Mouse (Mus musculus): Measurements from ENCODE around the gene Nfe2l3.
"Not testable (repeated sequence)": the region's sequence is repeated elsewhere in the genome, so short reads cannot be mapped to it uniquely, and the experiment has no call there.

The Nfe2l3 gene

DNA sequence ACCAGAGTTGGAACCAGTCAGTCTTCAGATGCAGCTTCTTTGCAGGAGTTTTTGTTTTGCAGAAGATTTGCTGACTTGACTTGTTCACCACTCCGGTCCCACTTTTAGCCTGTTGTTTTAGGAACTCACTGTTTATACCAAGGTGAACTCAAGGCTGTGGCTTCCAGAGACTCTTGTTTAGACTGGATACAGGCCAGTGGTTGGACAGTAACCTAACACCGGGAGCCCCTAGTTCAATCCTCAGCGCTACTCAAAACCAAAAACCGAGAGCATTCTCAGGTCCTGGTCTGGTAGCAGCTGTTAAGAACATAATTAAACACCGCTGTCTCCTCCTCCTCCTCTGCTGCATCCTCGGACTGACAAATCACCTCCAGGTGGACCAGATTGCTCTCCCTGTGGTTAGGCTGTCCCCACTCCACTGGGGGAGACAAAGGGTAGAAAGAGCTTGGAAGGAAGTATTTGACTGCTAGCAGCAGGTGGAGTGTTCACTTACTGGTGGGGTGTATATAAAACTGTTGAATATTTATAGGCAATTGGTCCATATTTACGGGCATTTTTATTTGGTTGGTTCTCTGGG lies 20.5 kb downstream of the Nfe2l3 start:
- no peak for DNase-seq

DNA sequence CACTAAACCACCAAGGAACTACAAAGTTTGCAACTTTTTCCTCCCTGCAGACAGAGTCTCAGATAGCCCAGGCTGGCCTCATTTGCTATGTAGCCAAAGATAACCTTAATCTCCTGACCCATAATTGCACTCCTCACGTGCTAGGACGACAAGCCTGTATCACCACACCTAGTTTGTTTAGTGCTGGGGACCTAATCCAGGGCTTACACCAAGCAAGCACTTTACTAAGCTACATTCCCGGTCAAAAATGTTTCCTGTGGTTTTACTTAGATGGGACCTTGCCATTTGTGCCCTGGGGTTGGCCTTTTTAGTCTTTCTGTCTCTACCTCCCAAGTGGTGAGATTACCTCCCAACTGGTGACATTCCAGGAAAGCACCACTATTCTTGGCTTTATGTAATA lies 22.5 kb downstream of the Nfe2l3 start:
- no peak for DNase-seq

DNA sequence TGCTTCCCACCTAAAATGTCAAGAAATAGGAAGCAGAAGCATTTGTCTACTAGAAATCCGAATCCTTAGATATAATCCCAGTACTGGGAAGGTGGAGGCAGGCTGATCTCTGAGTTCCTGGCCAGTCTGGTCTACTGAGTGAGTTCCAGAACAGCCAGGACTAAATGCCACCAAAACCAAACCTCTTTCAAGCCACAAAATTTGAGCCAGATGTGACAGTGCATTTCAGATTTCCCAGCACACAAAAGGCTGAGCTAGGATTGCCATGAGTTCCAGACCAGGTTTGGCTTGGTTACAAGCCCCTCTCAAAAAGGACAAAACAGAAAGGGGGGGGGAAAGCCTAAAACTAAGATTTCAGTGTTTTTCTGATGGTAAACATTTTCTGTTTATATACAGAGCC lies 23.7 kb downstream of the Nfe2l3 start:
- DNase-seq, result no peak

DNA sequence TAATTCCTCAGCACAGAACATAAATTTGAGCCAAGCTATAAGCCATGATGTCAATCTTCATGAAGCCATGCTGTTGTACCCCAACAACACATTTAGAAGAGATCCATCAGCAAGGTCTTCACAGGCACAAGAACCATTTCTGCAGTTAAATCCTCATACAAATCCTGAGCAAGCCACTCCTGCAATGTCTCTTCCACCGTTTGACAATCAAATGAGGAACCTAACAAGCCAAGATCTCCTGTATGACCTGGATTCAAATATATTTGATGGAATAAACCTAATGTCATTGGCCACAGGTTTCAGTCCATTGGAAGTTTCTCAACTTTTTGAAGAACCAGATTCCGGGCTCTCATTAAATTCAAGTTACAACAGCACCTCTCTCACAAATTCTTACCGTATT lies 24.8 kb downstream of the Nfe2l3 start:
- DNase-seq, result no peak

DNA sequence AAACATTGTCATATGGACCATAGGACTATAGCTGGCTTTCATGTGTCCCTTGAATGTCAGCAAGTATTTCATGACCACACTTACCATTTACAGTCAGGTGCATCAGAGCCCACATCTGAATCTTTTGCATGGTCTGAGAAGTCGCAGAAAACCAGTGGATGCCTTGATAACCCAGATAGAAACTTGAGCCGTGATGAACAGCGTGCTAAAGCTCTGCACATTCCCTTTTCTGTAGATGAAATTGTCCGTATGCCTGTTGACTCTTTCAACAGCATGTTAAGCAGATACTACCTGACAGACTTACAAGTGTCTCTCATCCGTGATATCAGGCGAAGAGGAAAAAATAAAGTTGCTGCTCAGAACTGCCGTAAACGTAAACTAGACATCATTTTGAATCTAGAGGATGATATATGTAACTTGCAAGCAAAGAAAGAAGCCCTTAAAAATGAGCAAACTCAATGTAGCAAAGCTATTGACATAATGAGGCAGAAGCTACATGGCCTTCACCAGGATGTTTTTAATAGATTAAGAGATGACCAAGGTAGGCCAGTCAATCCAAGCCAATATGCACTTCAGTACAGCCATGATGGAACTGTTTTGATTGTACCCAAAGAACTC lies 25.4 kb downstream of the Nfe2l3 start:
- no peak for DNase-seq

DNA sequence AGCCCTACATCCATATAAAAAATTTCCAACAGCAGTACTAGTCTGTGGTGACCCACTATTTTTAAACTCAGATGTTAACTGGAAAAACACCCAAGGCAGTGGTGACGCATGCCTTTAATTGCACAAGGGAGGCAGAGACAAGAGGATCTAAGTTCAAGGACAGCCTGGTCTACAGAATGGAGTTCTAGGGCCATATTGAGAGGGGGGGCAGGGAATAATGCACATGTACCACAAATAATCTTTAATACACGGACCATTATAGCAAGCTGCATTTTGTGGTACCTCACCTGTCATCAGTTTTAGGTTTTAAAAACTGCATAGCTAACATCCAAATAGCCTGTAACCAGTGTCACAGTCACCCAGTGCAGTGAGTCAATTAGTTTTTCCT lies 26.4 kb downstream of the Nfe2l3 start:
- DNase-seq, result no peak

DNA sequence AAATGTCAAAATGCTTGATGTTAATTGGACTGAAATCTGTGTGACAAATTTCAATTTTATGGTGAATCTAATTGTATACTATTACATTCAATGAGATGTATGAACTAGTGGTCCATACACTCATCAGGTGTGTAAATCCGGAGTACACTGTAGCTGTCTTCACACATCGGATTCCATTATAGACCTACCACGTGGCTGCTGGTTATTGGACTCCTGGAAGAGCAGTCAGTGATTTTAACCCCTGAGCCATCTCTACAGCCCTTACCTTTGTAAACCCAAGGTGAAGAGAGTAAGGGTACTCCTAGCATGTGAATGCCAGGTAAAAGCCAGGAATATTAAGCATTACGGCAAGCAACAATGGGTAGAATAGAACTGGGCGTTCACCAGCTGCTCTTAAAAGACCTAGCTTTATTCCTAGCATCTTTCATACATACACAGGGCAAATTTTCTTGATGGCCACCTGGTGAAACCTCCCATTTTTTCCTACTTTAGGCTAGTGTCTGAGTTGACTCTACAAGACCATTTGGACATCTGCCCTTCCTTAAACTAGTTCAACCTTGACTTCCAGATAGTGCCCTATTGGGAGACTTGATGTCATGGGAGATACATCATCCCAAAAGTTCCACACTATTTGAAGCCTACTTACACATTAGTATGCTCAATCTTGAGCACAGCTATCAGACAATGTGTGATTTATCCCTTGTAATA lies 27.0 kb downstream of the Nfe2l3 start:
- no peak for DNase-seq

DNA sequence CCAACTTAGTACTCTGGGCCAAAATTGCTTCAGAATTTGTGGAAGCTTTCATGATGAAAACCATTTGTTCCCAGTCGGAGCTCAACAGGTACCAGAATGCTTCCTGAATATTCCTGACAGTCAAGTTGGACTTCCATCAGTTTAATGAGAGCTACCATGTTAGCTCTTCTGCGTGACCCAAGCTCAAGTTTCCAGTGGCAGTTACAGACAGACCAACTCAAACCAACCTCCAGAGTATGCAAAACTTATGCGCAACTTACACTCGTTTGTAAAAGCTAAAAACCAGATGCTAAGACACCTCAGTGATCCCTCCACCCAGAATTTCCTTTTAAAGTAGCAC lies 27.5 kb downstream of the Nfe2l3 start:
- no peak for DNase-seq

DNA sequence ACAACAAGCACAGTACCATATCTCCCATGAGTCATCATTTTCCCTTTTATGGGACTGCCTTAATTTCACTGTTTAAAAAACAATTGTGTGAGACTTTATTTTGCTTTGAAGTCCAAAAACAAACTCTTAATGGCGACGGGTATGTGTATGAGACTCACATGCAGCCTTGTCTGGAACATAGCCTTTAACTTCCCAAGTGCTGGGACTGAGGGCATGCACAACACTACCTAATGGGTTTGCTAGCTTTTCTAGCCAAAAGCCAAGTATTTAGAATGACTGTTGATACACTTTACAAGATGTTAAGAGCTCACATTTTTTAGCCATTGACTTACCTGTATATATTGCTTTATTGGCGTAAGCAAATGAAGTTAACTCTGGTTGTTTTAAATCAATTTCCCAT lies 27.9 kb downstream of the Nfe2l3 start:
- DNase-seq, result no peak

DNA sequence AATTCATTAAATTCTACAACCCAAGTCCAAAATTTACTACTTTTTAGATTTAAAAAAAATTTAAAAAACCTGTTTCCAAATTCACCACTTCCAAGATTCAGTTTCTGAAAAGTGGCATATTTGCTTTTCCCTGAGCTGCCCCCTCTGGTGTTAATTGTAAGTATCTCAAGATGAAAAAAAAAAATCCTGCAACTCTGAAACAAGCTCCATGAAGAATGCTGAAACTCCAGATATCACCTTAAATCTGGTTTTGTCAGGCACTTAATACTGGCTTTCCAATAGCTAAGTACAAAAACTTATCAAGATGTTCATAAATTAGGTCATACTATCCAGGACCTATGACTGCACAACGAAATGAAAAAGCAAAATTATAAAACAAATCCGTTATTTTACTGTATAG lies 35.2 kb downstream of the Nfe2l3 start:
- DNase-seq, result peak; percentile 37

DNA sequence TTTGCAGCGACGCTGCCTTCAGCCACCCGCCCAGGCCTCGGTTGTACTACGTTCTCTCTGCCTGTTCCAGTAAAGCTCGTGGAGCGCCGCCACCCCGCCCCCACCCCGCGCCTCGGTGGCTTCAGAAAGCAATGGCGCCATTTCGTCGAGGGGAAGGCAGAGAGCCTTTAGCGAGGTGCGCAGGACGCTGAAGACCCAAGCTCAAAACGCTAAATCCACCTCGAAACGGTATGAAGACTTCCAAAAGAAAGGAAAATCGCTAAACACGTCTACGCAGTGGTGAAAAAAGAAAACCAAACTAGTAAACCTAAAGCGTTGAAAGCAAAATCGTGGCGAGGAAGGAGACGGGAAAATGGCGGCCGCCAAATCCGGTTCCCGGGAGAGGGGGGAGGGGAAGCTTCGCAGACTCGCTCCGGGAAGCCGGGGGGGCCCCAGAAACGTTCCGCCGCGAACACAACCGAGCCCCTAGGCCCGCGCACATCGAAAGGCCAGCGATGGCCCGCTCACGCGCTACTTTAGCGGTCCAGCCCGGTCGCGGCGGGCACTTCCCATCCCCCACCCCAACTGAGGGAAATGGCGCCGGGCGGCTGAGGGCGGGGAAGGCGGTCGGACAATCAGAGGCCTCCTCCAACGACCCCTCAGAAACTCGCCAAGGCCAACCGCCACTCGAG lies 36.6 kb downstream of the Nfe2l3 start:
- peak; percentile 81 for DNase-seq

DNA sequence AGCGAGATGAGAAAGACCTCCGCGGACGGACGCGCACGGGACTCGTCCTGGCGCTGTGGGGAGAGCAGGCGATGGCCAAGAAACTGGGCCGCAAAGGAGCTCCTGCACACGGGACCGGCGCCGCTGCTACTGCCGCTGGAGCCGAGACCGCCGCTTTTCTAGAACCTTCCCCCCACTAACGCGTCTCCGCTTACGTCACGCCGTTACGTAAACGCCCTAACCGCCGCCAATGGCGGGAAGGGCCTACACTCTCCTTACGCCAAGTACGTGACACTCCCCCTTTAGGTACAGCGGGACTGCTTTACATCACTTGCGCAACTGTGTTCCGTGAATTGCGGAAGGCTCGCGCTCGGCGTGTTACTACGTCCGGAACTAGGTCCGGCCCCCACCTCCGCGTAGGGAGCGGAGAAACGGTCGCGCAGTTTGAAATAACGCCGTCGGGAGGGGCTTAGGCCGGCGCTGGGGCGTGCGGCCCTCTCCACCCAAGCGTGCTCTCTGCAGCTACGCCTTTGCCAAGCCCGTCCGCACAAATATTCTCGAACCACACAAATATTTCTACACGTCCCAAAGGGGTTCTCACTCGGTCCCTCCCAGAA lies 37.3 kb downstream of the Nfe2l3 start, which contains the start of gene Hnrnpa2b1:
Gene Hnrnpa2b1 (minus strand): TSS at position 180 of the 596 bp plus-strand sequence.
- DNase-seq, result peak; percentile 99

DNA sequence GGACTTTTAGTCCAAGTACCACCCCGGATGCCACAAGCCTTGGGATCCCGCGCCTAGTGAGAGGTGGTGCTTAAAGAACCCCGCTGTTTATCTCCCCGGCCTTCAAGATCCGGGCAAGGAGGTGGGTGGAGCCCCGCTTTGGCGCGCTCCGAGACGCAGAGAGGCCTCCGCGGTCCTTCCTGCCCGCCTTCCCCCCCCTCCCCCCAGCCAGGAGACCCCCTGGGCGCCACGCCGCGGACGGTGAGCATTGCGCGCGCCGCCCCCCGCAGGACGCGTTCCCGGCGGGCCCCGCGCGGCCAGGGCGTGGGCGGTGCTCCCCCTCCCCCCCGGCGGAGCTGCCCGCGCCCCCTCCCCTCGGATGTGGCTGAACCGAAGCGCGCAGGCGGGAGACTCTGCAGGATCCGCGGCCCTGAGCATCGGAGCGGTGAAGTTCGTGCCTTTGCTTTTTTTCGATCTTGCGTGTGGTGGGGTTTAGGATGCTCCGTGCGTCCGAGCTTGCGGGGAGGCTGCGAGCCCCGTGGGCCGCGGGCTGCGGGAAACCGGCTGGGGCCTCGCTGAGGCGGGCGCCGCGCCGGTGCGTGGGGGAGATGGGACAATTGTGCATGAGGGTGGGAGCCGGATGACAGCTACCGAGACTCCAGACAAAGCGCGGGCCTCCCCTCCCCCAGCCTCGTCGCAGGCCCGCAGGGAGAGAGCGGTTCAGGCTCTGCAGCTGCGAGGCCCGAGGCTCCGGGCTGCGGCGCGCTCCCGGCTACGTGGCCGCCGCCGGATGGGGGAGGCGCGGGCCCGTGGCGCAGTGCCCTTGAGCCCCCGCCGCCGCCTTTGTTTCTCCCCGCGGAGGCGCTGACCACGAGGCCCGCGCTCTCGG lies 38.1 kb downstream of the Nfe2l3 start, which contains the start of gene Cbx3:
Gene Cbx3 (plus strand): TSS at position 50 of the 868 bp plus-strand sequence.
- peak; percentile 83 for DNase-seq

DNA sequence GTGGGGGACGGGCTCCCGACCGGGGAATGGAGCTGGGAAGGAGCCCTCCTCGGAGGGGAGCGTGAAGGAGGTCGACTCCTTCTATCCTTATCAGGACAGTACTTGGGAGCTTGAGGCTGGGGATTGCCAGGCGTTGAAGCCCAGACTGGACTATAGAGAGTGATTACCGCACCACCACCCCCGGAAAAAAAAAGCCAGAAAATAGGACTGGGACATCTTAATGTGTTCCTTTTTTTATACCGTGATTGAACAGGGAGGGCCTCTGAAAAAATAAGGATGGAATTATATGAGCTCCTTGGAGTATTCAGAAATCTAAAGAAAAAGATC lies 38.7 kb downstream of the Nfe2l3 start:
- DNase-seq, result no peak

DNA sequence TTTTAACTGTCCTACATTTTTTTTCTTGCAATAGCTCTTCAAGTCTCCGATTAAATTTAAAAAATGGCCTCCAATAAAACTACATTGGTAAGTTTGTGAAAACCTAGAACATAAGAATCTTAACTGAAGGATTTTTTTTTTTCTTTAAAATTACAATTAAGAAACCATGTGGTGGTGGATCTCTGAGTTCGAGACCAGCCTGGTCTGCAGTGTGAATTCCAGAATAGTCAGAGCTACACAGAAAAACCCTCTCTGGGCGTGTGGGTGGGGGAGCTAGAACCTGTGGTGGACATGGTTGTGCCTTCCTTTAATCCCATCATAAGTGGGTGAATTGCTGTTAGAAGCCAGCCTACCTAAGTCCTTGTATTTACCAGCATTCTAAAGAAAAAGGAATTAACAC lies 39.3 kb downstream of the Nfe2l3 start:
- peak; percentile 43 for DNase-seq

DNA sequence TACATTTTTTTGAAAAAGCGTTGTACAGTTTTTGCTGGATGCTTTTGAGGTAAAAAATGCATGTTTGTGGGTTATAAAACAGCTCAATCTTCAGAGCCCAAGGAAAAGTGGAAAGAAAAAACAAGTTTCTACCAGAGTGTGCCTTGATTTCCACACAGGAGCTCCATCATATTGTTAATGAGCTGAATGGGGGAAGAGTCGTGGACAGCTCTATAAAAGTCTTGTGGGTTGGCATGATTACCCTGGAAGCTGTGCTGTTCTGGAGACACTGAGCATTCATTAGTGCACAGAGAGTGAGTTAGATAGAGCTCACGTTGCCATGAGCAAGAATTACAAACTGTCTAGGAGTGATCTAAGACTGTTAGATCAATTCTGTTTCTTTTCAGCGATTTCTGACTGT lies 39.7 kb downstream of the Nfe2l3 start:
- no peak for DNase-seq

DNA sequence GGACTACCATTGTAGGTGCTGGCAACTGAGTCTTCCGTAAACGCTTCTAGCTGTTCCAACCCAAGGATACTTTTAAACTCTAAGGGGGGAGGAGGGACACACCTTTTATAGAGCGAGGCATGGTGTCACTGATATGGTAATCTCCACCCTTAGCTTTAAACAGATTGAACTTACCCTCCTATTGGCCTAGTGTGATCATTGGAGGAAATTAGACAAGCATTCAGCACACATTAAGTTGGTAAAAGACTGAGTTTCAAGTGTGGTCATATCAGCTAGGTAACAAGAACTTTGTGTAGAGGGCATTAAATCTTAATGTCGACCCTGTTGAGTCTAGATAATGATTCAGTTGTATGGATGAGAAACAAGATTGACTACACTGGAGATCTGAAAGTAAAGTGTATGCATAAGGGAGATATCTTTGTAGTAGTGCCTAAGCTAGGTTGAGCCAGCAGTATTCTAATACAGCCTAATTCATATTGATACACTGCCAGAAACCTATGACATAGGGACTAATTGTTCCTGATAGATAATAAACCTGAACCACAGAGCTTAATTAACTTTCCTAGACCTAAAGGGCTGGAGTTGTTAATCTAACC lies 46.8 kb downstream of the Nfe2l3 start:
- no peak for DNase-seq

DNA sequence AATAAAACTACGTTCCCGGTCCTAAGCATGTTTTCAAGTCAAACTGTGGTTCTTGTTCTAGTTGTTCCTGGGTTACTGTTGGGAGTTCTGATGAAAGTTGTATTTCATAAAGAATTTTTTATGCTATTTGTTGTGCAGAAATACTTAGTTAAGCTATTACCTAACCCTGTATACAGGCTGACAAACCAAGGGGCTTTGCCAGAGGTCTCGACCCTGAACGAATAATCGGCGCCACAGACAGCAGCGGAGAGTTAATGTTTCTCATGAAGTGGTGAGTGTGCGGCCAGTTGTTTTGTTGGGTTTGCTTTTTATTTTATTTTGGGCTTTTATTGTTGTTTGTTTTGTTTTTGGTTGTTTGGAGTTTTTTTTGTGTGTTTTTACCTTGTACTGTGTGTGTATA lies 49.1 kb downstream of the Nfe2l3 start:
- no peak for DNase-seq

DNA sequence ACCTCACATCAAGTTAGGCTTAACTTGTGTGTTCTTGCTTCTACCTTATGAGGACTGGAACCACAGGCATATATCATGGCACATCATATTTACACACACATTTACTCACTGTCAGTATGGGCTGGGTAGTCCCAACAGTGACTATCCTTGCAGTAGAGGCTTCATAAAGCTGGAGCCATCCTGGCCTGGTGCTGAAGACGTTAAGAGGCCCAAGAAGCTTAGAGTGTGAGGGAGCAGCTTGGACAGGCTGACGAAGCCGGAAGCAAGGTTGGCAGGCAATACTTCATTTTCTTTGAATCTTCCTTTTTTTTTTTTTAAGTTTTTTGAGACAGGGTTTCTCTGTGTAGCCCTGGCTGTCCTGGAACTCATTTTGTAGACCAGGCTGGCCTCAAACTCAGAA lies 51.4 kb downstream of the Nfe2l3 start:
- DNase-seq, result no peak

DNA sequence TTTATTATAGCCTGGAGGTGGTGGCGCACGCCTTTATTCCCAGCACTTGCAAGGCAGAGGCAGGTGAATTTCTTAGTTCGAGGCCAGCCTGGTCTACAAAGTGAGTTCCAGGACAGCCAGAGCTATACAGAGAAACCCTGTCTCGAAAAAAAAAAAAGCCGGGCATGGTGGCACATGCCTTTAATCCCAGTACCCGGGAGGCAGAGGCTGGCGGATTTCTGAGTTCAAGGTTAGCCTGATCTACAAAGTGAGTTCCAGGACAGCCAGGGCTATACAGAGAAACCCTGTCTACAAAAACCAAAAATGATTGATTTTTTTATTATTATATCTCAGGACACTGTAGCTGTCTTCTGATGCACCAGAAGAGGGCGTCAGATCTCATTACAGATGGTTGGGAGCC lies 52.1 kb downstream of the Nfe2l3 start:
- not testable (repeated sequence) for DNase-seq

DNA sequence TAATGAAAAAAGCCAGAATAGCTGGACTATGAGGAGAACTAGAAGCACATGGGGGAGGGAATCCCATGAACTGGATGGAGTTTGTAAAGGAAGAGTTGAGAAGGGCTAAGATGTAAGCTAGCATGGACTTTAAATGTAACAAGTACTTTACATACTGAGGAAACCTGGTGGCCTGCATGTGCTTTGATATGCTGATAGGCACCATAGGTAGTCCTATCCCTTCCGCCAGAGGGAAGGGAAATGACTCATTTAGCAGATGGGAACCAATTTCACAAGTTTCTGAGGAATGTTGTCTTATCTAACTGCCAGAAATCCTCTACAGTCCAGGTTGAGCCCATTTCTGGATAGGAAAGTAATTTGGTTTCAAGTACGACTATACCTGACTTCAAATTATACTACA lies 53.2 kb downstream of the Nfe2l3 start:
- DNase-seq, result no peak

DNA sequence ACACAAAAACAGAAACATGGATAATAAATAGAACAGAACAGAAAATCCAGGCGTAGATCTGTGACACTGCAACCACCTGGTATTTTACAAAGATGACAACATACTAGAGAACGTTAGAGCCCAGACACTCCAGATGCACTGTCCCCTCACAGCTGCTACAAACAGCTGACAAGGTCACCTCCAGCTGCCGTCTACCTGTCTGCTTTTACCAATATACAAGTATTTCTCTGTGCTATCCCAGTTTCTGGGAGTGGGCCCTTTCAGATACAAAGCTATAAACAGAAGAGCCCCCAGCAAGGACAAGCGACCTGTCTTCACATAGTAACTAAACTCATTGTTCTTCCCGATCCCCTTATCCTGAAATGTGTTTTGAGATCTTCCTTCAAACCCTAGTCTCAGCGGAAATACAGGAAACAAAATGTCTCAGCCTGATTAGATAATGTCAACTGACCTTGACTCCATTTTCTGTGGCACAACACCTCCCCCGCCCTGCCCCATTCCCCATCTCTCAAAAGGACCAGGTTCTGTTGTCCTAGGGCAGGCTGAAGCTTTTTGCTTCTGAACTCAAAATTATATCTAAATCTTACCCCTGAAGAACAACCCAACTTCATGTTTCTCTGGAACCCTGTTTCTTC lies 53.7 kb downstream of the Nfe2l3 start:
- no peak for DNase-seq
